Mouse (Mus musculus): ENCODE results near the gene Lrrc25. TPM values are rescaled to one million over a fixed set of nuclear protein-coding genes. Genes with fewer than 3 reads are reported as not detected.

Lrrc25 gene
- polyA plus RNA-seq, 1 experiment from 2014 or later, result 1.1 TPM

GRCm38 (mm10) chr8:70597417-70598272 lies 18.3 kb upstream of the Lrrc25 start:
- H3K27ac ChIP-seq (ENCODE audit: low read length), result no peak overlapping the region
- H3K4me1 ChIP-seq (replicated peaks; ENCODE audit: control insufficient read depth, insufficient read depth, low read length), result peaks cover 56% of the 10 kb centered on the region
- H3K9me3 ChIP-seq (ENCODE audit: control insufficient read depth, low read length), result no peaks in the 10 kb centered on the region
- peak overlapping the region; percentile 53 for H3K4me3 ChIP-seq (replicated peaks; ENCODE audit: low read length)
- ATAC-seq, result no peak
- H3K4me2 ChIP-seq (ENCODE audit: low read length), result peak overlapping the region; percentile 87
- peak overlapping the region; percentile 54 for H3K9ac ChIP-seq (replicated peaks; ENCODE audit: low read depth, low read length)
- 10% methylated on average over 62 of the region's 68 CpGs for WGBS
- H3K36me3 ChIP-seq (ENCODE audit: control insufficient read depth, insufficient read depth), result no peaks in the 10 kb centered on the region; the same call in 1 of the 2 replicates
- H3K27me3 ChIP-seq (replicated peaks; ENCODE audit: control insufficient read depth, insufficient read depth, low read length), result no peaks in the 10 kb centered on the region

DNA sequence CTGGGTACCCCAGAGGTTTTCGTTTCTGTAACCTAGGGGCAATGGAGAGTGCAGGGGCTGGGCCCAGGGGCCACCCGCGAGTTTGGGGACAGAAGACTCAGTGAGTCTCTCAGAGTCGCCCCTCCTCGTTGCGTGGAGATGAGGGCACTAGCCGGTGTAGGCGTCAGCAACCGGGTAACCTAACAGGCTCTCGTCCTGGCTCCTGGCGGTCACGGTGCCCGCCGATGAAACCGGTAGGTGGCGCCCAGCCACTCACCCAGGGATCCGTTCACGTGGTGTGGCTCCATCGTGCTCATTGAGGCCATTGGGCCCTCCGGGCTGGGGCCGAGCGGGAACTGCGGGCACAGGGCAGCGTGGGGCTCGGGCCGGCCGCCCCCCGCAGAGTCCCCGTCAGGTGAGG lies 17.7 kb upstream of the Lrrc25 start:
- no peaks in the 10 kb centered on the region for H3K9me3 ChIP-seq (ENCODE audit: control insufficient read depth, low read length)
- no peaks in the 10 kb centered on the region for H3K27me3 ChIP-seq (replicated peaks; ENCODE audit: control insufficient read depth, insufficient read depth, low read length)
- under 1% methylated on average over 29 of the region's 29 CpGs for WGBS
- no peaks in the 10 kb centered on the region; the same call in 1 of the 2 replicates for H3K36me3 ChIP-seq (ENCODE audit: control insufficient read depth, insufficient read depth)
- peak overlapping the region; percentile 53 for H3K4me3 ChIP-seq (replicated peaks; ENCODE audit: low read length)
- peak; percentile 49 for ATAC-seq
- H3K4me2 ChIP-seq (ENCODE audit: low read length), result peak overlapping the region; percentile 87
- peak overlapping the region; percentile 54 for H3K9ac ChIP-seq (replicated peaks; ENCODE audit: low read depth, low read length)
- peaks cover 56% of the 10 kb centered on the region for H3K4me1 ChIP-seq (replicated peaks; ENCODE audit: control insufficient read depth, insufficient read depth, low read length)
- no peak overlapping the region for H3K27ac ChIP-seq (ENCODE audit: low read length)

- Histone ChIP-seq H3K27me3 (replicated peaks; ENCODE audit: control insufficient read depth, insufficient read depth, low read length) (no peaks in the 10 kb centered on the region), H3K4me1 (replicated peaks; ENCODE audit: control insufficient read depth, insufficient read depth, low read length) (peaks cover 52% of the 10 kb centered on the region), H3K27ac (ENCODE audit: low read length) (no peak overlapping the region), H3K36me3 (ENCODE audit: control insufficient read depth, insufficient read depth) (no peaks in the 10 kb centered on the region; the same call in 1 of the 2 replicates), H3K9me3 (ENCODE audit: control insufficient read depth, low read length) (no peaks in the 10 kb centered on the region), H3K4me2 (ENCODE audit: low read length) (peak overlapping the region; percentile 87), H3K4me3 (replicated peaks; ENCODE audit: low read length) (peak overlapping the region; percentile 53), H3K9ac (replicated peaks; ENCODE audit: low read depth, low read length) (peak overlapping the region; percentile 54)
- 14% methylated on average over 10 of the region's 10 CpGs for WGBS
- ATAC-seq, result peak; percentile 1; the same call in 1 of the 2 replicates
Observed at GRCm38 (mm10) chr8:70598722-70599121, 17.2 kb upstream of the Lrrc25 start.

DNA sequence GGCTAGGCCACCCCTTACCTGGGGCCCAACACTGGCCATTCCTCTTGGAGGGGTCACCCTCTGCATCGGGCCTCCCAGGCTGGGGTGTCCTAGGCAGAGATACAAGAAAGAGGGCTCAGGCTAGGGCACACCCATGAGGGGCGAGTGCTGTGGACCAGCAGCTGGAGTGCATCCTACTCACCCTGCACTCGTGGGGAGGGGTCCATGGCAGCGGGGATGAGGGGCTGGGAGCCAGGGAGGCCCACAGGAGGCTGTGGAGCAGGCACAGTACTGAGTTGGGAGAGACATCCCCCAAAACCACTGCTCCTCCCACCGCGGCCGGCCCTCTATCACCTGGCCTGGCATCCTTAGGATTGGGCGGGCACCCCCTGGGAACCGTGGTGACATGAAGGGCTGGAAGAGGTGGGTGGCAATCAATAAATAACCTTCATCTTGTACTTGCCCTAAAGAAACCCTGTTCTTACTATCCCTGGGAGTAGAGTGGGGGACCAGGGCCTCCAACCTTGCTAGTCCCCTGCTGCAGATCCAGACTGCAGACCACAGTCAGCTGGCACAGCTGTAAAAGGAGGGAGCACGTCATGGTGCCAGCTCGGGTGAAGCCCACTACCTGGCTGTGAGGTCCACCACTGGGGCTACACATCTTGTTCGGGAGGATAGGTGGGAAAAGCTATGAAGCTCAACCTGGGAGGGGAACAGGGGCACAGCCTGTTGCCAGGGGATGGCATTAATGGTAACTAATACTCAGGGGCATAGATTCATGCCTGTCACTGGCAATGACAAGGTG lies 16.3 kb upstream of the Lrrc25 start:
- no peaks in the 10 kb centered on the region; the same call in 1 of the 2 replicates for H3K36me3 ChIP-seq (ENCODE audit: control insufficient read depth, insufficient read depth)
- H3K4me1 ChIP-seq (replicated peaks; ENCODE audit: control insufficient read depth, insufficient read depth, low read length), result peaks cover 48% of the 10 kb centered on the region
- no peak overlapping the region for H3K4me3 ChIP-seq (replicated peaks; ENCODE audit: low read length)
- no peaks in the 10 kb centered on the region for H3K9me3 ChIP-seq (ENCODE audit: control insufficient read depth, low read length)
- H3K9ac ChIP-seq (replicated peaks; ENCODE audit: low read depth, low read length), result no peak overlapping the region
- 86% methylated on average over 12 of the region's 12 CpGs for WGBS
- no peak for ATAC-seq
- no peak overlapping the region for H3K4me2 ChIP-seq (ENCODE audit: low read length)
- no peak overlapping the region for H3K27ac ChIP-seq (ENCODE audit: low read length)
- H3K27me3 ChIP-seq (replicated peaks; ENCODE audit: control insufficient read depth, insufficient read depth, low read length), result no peaks in the 10 kb centered on the region

GRCm38 (mm10) chr8:70600473-70601270 lies 15.3 kb upstream of the Lrrc25 start:
- 29% methylated on average over 9 of the region's 10 CpGs for WGBS
- no peaks in the 10 kb centered on the region for H3K9me3 ChIP-seq (ENCODE audit: control insufficient read depth, low read length)
- H3K27ac ChIP-seq (ENCODE audit: low read length), result peak overlapping the region; percentile 71
- peaks cover 38% of the 10 kb centered on the region for H3K4me1 ChIP-seq (replicated peaks; ENCODE audit: control insufficient read depth, insufficient read depth, low read length)
- ATAC-seq, result no peak
- H3K36me3 ChIP-seq (ENCODE audit: control insufficient read depth, insufficient read depth), result no peaks in the 10 kb centered on the region; the same call in 1 of the 2 replicates
- peak overlapping the region; percentile 15 for H3K4me3 ChIP-seq (replicated peaks; ENCODE audit: low read length)
- H3K9ac ChIP-seq (replicated peaks; ENCODE audit: low read depth, low read length), result peak overlapping the region; percentile 37
- H3K27me3 ChIP-seq (replicated peaks; ENCODE audit: control insufficient read depth, insufficient read depth, low read length), result no peaks in the 10 kb centered on the region
- H3K4me2 ChIP-seq (ENCODE audit: low read length), result peak overlapping the region; percentile 53

DNA sequence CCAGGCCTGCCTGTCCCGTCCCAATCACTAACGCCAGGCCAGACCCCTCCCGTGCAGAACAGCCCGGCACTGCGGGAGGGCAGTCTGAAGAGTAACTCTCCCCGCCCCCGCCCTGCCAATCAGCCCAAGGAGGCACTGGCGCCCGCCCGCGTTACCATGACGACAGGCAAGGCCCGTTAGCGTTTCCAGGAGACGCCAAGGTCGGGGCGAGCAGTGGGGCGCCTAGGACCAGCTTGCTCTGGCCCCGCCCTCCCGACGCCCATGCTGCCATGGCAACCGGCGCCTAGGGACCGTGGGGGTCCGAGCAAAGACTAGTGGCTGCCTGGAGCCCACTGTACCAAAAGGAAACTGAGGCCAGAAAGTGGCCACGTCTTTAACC lies 14.7 kb upstream of the Lrrc25 start:
- WGBS, result under 1% methylated on average over 26 of the region's 26 CpGs
- peak overlapping the region; percentile 37 for H3K9ac ChIP-seq (replicated peaks; ENCODE audit: low read depth, low read length)
- no peaks in the 10 kb centered on the region for H3K27me3 ChIP-seq (replicated peaks; ENCODE audit: control insufficient read depth, insufficient read depth, low read length)
- H3K27ac ChIP-seq (ENCODE audit: low read length), result peak overlapping the region; percentile 71
- H3K4me1 ChIP-seq (replicated peaks; ENCODE audit: control insufficient read depth, insufficient read depth, low read length), result peaks cover 40% of the 10 kb centered on the region
- H3K4me3 ChIP-seq (replicated peaks; ENCODE audit: low read length), result peak overlapping the region; percentile 15
- H3K4me2 ChIP-seq (ENCODE audit: low read length), result peak overlapping the region; percentile 53
- H3K36me3 ChIP-seq (ENCODE audit: control insufficient read depth, insufficient read depth), result no peaks in the 10 kb centered on the region; the same call in 1 of the 2 replicates
- no peaks in the 10 kb centered on the region for H3K9me3 ChIP-seq (ENCODE audit: control insufficient read depth, low read length)
- peak; percentile 55 for ATAC-seq

DNA sequence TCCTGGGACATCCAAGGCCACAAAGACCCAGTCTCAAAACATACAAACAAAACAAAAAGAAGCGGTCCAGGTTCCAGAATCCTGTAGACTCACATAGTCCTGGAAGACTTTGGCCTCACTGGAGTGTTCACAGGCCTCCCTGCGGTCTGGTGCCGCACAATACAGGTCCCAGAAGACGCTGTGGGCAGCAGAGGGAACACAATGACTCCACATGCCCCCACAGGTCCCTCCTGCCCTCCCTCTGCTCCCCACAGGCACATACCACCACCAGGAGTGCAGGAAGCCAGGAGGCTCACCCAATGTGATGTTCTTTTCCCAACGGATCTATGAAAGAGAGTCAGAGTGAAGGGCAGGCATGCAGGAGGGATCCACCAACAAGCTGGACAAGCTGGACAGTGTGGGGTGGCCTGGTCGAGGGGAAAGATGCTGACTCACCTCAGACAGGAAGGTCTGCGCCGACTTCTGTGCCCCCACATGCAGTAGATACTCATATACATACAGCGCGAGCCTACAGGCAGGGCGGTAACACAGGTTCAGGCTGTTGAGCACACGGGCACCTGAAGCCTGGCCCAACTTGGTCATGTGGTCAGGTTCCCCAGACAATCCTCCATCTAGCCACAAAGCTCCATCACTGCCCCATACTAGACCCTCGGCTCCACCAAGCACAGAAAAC lies 13.7 kb upstream of the Lrrc25 start:
- Histone ChIP-seq H3K27me3 (replicated peaks; ENCODE audit: control insufficient read depth, insufficient read depth, low read length) (no peaks in the 10 kb centered on the region), H3K9me3 (ENCODE audit: control insufficient read depth, low read length) (no peaks in the 10 kb centered on the region), H3K27ac (ENCODE audit: low read length) (no peak overlapping the region), H3K36me3 (ENCODE audit: control insufficient read depth, insufficient read depth) (no peaks in the 10 kb centered on the region; the same call in 1 of the 2 replicates), H3K4me1 (replicated peaks; ENCODE audit: control insufficient read depth, insufficient read depth, low read length) (peaks cover 43% of the 10 kb centered on the region), H3K9ac (replicated peaks; ENCODE audit: low read depth, low read length) (no peak overlapping the region), H3K4me3 (replicated peaks; ENCODE audit: low read length) (no peak overlapping the region), H3K4me2 (ENCODE audit: low read length) (no peak overlapping the region)
- ATAC-seq, result no peak
- 92% methylated on average over 13 of the region's 13 CpGs for WGBS

- Histone ChIP-seq H3K4me2 (ENCODE audit: low read length) (no peak overlapping the region), H3K4me3 (replicated peaks; ENCODE audit: low read length) (no peak overlapping the region), H3K4me1 (replicated peaks; ENCODE audit: control insufficient read depth, insufficient read depth, low read length) (peaks cover 45% of the 10 kb centered on the region), H3K27me3 (replicated peaks; ENCODE audit: control insufficient read depth, insufficient read depth, low read length) (peaks cover 5% of the 10 kb centered on the region; the same call in 1 of the 2 replicates), H3K9me3 (ENCODE audit: control insufficient read depth, low read length) (no peaks in the 10 kb centered on the region), H3K9ac (replicated peaks; ENCODE audit: low read depth, low read length) (no peak overlapping the region), H3K27ac (ENCODE audit: low read length) (no peak overlapping the region), H3K36me3 (ENCODE audit: control insufficient read depth, insufficient read depth) (no peaks in the 10 kb centered on the region; the same call in 1 of the 2 replicates)
- 86% methylated on average over 7 of the region's 7 CpGs for WGBS
- no peak for ATAC-seq
Observed at GRCm38 (mm10) chr8:70604558-70604957, 11.4 kb upstream of the Lrrc25 start.

Data from forebrain, embryonic 16.5 days (tissue).